Mouse (Mus musculus): ENCODE results near the gene Lama4. TPM values are rescaled to one million over a fixed set of nuclear protein-coding genes. Genes with fewer than 3 reads are reported as not detected.

Lama4 gene
- total and polyA plus RNA-seq, 3 experiments: not detected

DNA sequence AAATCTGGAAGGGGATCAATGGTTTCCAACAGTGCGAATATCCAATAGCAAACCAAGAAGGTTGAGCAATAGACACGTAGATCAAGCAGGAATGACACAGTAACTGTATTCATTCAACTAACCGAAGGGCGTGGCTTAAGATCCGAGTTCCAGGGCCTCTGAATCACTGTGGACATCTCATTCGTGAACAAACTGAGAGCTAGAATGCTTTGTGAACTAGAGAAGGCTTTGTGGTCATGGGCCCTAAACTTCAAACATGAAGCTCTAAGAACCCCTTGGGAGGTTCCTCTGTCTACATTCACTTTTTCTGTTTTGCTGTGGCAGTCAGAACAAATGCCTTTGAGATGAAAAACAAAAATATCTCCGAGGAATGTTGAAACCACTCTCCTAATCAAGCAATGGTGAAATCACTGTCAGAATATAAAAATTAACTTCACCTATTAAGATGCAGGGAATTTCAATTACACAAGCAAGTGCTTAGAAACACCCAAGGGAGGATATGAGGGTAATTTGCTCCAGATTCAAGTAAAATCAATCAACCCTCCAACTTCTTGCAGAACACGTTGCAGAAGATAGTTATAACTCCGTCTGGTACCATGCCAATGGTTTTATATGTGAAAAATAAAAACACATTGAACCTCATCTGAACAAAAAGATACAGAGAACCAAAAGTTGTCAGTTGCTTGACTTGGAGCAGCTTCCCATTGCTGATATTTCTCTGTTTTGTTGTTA, 29.6 kb downstream of the Lama4 start:
- no peaks in the 10 kb centered on the region for H3K27me3 ChIP-seq (ENCODE audit: control insufficient read depth in 1 of 2, insufficient read depth in 2 of 2, low read length in 2 of 2)
- no peak overlapping the region for H3K4me3 ChIP-seq (ENCODE audit: control insufficient read depth in 1 of 2, insufficient read depth in 1 of 2, low read depth in 2 of 2, low read length in 2 of 2)
- H3K4me1 ChIP-seq (ENCODE audit: control insufficient read depth in 1 of 2, insufficient read depth in 2 of 2, low read length in 2 of 2): no peaks in the 10 kb centered on the region
- H3K36me3 ChIP-seq (ENCODE audit: control insufficient read depth in 1 of 2, insufficient read depth in 2 of 2, low read length in 2 of 2): no peaks in the 10 kb centered on the region
- no peak overlapping the region for H3K27ac ChIP-seq (ENCODE audit: control insufficient read depth, low read depth, low read length)
- DNase-seq (ENCODE audit: low read depth, low spot score): no peak
- no peak for TF ChIP-seq TCF12 (IDR thresholded peaks at IDR 0.05; ENCODE audit: low read depth, low read length)
- TF ChIP-seq E2F4 (IDR thresholded peaks at IDR 0.05; ENCODE audit: borderline replicate concordance, low read depth, low read length): no peak
- TF ChIP-seq MYC (IDR thresholded peaks at IDR 0.05; ENCODE audit: low read depth, low read length): no peak
- TF ChIP-seq BHLHE40 (IDR thresholded peaks at IDR 0.05; ENCODE audit: borderline replicate concordance, low read depth, low read length): no peak
- no peak for TF ChIP-seq EP300 (IDR thresholded peaks at IDR 0.05; ENCODE audit: low read depth in 1 of 2, low read length in 2 of 2)
- TF ChIP-seq KAT2A (conservative IDR thresholded peaks at IDR 0.05; ENCODE audit: low read depth, low read length): no peak
- no peak for TF ChIP-seq USF2 (IDR thresholded peaks at IDR 0.05; ENCODE audit: borderline replicate concordance in 1 of 2, insufficient read depth in 1 of 2, low read depth in 1 of 2, low read length in 2 of 2)
- no peak for TF ChIP-seq NRF1 (IDR thresholded peaks at IDR 0.05; ENCODE audit: insufficient read depth, low read depth, low read length, poor library complexity, severe bottlenecking)
- TF ChIP-seq MAFK (IDR thresholded peaks at IDR 0.05; ENCODE audit: borderline replicate concordance, low read depth, low read length): no peak
- no peaks in the 10 kb centered on the region for H3K9me3 ChIP-seq (replicated peaks; ENCODE audit: insufficient read depth, low read length)
- no peaks in the 10 kb centered on the region for H3K79me2 ChIP-seq (ENCODE audit: control insufficient read depth, insufficient read depth, low read length, poor library complexity)
- H3K9ac ChIP-seq (ENCODE audit: control insufficient read depth, low read depth, low read length, poor library complexity, severe bottlenecking): no peak overlapping the region

DNA sequence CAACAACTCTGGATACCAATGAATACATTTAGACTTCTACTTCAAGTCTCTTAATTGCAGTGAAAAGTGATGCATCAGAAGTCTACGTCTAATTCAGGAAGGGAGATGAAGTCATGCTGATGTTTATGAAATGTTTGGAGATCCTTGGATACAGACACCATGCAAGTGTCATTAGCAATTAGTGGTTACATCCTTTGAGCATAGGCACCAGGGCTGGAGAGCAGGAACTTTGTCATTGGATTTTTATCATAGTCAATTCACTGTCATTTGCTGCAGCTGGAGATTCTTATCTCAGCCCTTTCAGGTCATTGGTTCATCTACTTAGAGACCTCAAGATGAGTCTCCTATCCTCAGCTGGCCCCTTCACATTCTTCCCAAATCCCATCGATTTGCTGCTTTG, 30.6 kb downstream of the Lama4 start:
- DNase-seq (ENCODE audit: low read depth, low spot score): no peak
- Histone ChIP-seq H3K27ac (ENCODE audit: control insufficient read depth, low read depth, low read length) (no peak overlapping the region), H3K36me3 (ENCODE audit: control insufficient read depth in 1 of 2, insufficient read depth in 2 of 2, low read length in 2 of 2) (no peaks in the 10 kb centered on the region), H3K27me3 (ENCODE audit: control insufficient read depth in 1 of 2, insufficient read depth in 2 of 2, low read length in 2 of 2) (no peaks in the 10 kb centered on the region), H3K9ac (ENCODE audit: control insufficient read depth, low read depth, low read length, poor library complexity, severe bottlenecking) (no peak overlapping the region), H3K79me2 (ENCODE audit: control insufficient read depth, insufficient read depth, low read length, poor library complexity) (no peaks in the 10 kb centered on the region), H3K4me1 (ENCODE audit: control insufficient read depth in 1 of 2, insufficient read depth in 2 of 2, low read length in 2 of 2) (no peaks in the 10 kb centered on the region), H3K9me3 (replicated peaks; ENCODE audit: insufficient read depth, low read length) (no peaks in the 10 kb centered on the region), H3K4me3 (ENCODE audit: control insufficient read depth in 1 of 2, insufficient read depth in 1 of 2, low read depth in 2 of 2, low read length in 2 of 2) (no peak overlapping the region)
- TF ChIP-seq MAZ (IDR thresholded peaks at IDR 0.05; ENCODE audit: low read depth, low read length) (no peak), POLR2A (IDR thresholded peaks at IDR 0.05; ENCODE audit: control insufficient read depth in 1 of 2, insufficient read depth in 1 of 2, low read depth in 1 of 2, low read length in 2 of 2, poor library complexity in 1 of 2) (no peak), SIN3A (IDR thresholded peaks at IDR 0.05; ENCODE audit: low read length) (no peak), RAD21 (IDR thresholded peaks at IDR 0.05; ENCODE audit: low read depth, low read length) (no peak), GATA1 (IDR thresholded peaks at IDR 0.05; ENCODE audit: low read depth, low read length) (no peak), MAX (IDR thresholded peaks at IDR 0.05; ENCODE audit: low read length) (no peak)

Measured in MEL (cell line).